Mouse (Mus musculus) kidney, embryonic 14.5 days (tissue): Measurements from ENCODE around the gene Sept4. TPM values are rescaled to one million over a fixed set of nuclear protein-coding genes. Genes with fewer than 3 reads are reported as not detected.

ENCODE experiments used
- ATAC-seq: fragments of 200-750 bp; cut with Nextera tagmentation; 2 replicates; pipeline ENCODE4 v1.8.0; 2017; ENCODE audit warnings: moderate number of reproducible peaks, mild to moderate bottlenecking, moderate TSS enrichment, moderate library complexity; ENCODE audit not compliant: low FRiP score, low TSS enrichment
- H3K27ac ChIP-seq: fragments of 300-500 bp; sonication (generic); 2 replicates; pipeline ENCODE4 v1.5.1; 2014; ENCODE audit warnings: low read depth, mild to moderate bottlenecking, low read length, moderate library complexity, mixed read lengths
- H3K27me3 ChIP-seq: fragments of 300-500 bp; sonication (generic); 2 replicates; pipeline ENCODE4 v1.6.1; 2014; ENCODE audit warnings: mild to moderate bottlenecking, low read length; ENCODE audit not compliant: control insufficient read depth, insufficient read depth
- H3K36me3 ChIP-seq: fragments of 300-500 bp; sonication (generic); 2 replicates; pipeline ENCODE4 v1.6.1; 2014; ENCODE audit warnings: low read length, mixed read lengths; ENCODE audit not compliant: control insufficient read depth, insufficient read depth
- H3K4me1 ChIP-seq: fragments of 300-500 bp; sonication (generic); 2 replicates; pipeline ENCODE4 v1.6.1; 2014; ENCODE audit warnings: low read length, mixed read lengths; ENCODE audit not compliant: control insufficient read depth, insufficient read depth
- H3K4me2 ChIP-seq: fragments of 300-500 bp; sonication (generic); replicated peaks from 2 replicates; pipeline ENCODE4 v1.6.1; 2014; ENCODE audit warnings: low read depth, mild to moderate bottlenecking, low read length
- H3K4me3 ChIP-seq: fragments of 300-500 bp; sonication (generic); 2 replicates; pipeline ENCODE4 v1.5.1; 2014; ENCODE audit warnings: mild to moderate bottlenecking, low read length
- H3K9ac ChIP-seq: fragments of 300-500 bp; sonication (generic); 2 replicates; pipeline ENCODE4 v1.6.1; 2014; ENCODE audit warnings: low read depth, mild to moderate bottlenecking, low read length, moderate library complexity
- H3K9me3 ChIP-seq: fragments of 300-500 bp; sonication (generic); 2 replicates; pipeline ENCODE4 v1.6.1; 2016; ENCODE audit warnings: low read length; ENCODE audit not compliant: control insufficient read depth
- WGBS: fragments of 180-500 bp; shearing (Covaris S2); extraction: QIAGEN DNeasy Blood & Tissue Kit; methylation state at CpG from one replicate; pipeline ENCODE4 v1.1.7; 2014; 5-methylcytosine and 5-hydroxymethylcytosine counted together
- polyA plus RNA-seq: library from polyadenylated mRNA; unstranded; fragments of >200 nt; fragmentation: Nextera tagmentation; extraction: Ambion mirVana; gene quantifications from 2 replicates; pipeline ENCODE4 v1.2.1, GENCODE M21; 2014

The Sept4 gene
- polyA plus RNA-seq, 1 experiment from 2014 or later, result 35.6 TPM

GRCm38 (mm10) chr11:87542906-87543305 is 25.8 kb upstream of the Sept4 start:
- no peaks in the 10 kb centered on the region for H3K4me1 ChIP-seq
- H3K4me2 ChIP-seq, result no peak overlapping the region
- no peaks in the 10 kb centered on the region for H3K9me3 ChIP-seq
- ATAC-seq, result no peak
- H3K27ac ChIP-seq, result no peak overlapping the region
- no peak overlapping the region for H3K9ac ChIP-seq
- 60% methylated on average over 3 of the region's 3 CpGs for WGBS
- H3K4me3 ChIP-seq, result no peak overlapping the region
- no peaks in the 10 kb centered on the region for H3K27me3 ChIP-seq
- H3K36me3 ChIP-seq, result no peaks in the 10 kb centered on the region

- H3K36me3 ChIP-seq, result no peaks in the 10 kb centered on the region
- H3K4me2 ChIP-seq, result no peak overlapping the region
- no peak overlapping the region for H3K4me3 ChIP-seq
- WGBS, result 85% methylated on average over 4 of the region's 4 CpGs
- no peaks in the 10 kb centered on the region for H3K9me3 ChIP-seq
- no peak for ATAC-seq
- no peak overlapping the region for H3K27ac ChIP-seq
- H3K27me3 ChIP-seq, result no peaks in the 10 kb centered on the region
- H3K4me1 ChIP-seq, result no peaks in the 10 kb centered on the region; the same call in 1 of the 2 replicates
- no peak overlapping the region for H3K9ac ChIP-seq
Observed at GRCm38 (mm10) chr11:87553342-87553741, 15.4 kb upstream of the Sept4 start.

GRCm38 (mm10) chr11:87554386-87554785 is 14.3 kb upstream of the Sept4 start:
- WGBS, result 64% methylated on average over 5 of the region's 5 CpGs
- no peaks in the 10 kb centered on the region for H3K36me3 ChIP-seq
- H3K4me2 ChIP-seq, result no peak overlapping the region
- H3K9me3 ChIP-seq, result no peaks in the 10 kb centered on the region
- H3K9ac ChIP-seq, result no peak overlapping the region
- ATAC-seq, result no peak
- H3K4me3 ChIP-seq, result no peak overlapping the region
- no peaks in the 10 kb centered on the region for H3K27me3 ChIP-seq
- H3K27ac ChIP-seq, result no peak overlapping the region; the same call in 1 of the 2 replicates
- no peaks in the 10 kb centered on the region; the same call in 1 of the 2 replicates for H3K4me1 ChIP-seq

- H3K27ac ChIP-seq, result no peak overlapping the region
- H3K9ac ChIP-seq, result no peak overlapping the region
- WGBS, result 45% methylated on average over 2 of the region's 2 CpGs
- ATAC-seq, result no peak
- no peak overlapping the region for H3K4me3 ChIP-seq
- H3K9me3 ChIP-seq, result no peaks in the 10 kb centered on the region
- no peaks in the 10 kb centered on the region for H3K36me3 ChIP-seq
- H3K4me1 ChIP-seq, result no peaks in the 10 kb centered on the region; the same call in 1 of the 2 replicates
- no peak overlapping the region for H3K4me2 ChIP-seq
- no peaks in the 10 kb centered on the region for H3K27me3 ChIP-seq
Observed at GRCm38 (mm10) chr11:87555106-87555703, 13.5 kb upstream of the Sept4 start.

GRCm38 (mm10) chr11:87561208-87561607 is 7.5 kb upstream of the Sept4 start:
- H3K27ac ChIP-seq, result no peak overlapping the region
- no peaks in the 10 kb centered on the region for H3K9me3 ChIP-seq
- no peak for ATAC-seq
- H3K4me2 ChIP-seq, result no peak overlapping the region
- 76% methylated on average over 6 of the region's 6 CpGs for WGBS
- H3K4me1 ChIP-seq, result no peaks in the 10 kb centered on the region
- no peak overlapping the region for H3K4me3 ChIP-seq
- H3K36me3 ChIP-seq, result no peaks in the 10 kb centered on the region
- H3K9ac ChIP-seq, result no peak overlapping the region
- H3K27me3 ChIP-seq, result no peaks in the 10 kb centered on the region

GRCm38 (mm10) chr11:87566501-87566900 is 2.2 kb upstream of the Sept4 start, which contains the start of gene Gm11492:
Gene Gm11492 (plus strand): TSS chr11:87566653.
- ATAC-seq, result no peak
- Histone ChIP-seq H3K9ac (no peak within 1 kb of the TSS), H3K27ac (no peak within 1 kb of the TSS), H3K9me3 (no peaks in the 10 kb centered on the region), H3K4me3 (no peak within 1 kb of the TSS), H3K4me1 (peaks cover 11% of the 10 kb centered on the region), H3K4me2 (no peak within 1 kb of the TSS), H3K27me3 (no peaks in the 10 kb centered on the region), H3K36me3 (no peaks in the 10 kb centered on the region)
- WGBS, result 87% methylated on average over 3 of the region's 3 CpGs

- no peak overlapping the region for H3K27ac ChIP-seq
- H3K27me3 ChIP-seq, result no peaks in the 10 kb centered on the region
- H3K4me2 ChIP-seq, result no peak overlapping the region
- no peaks in the 10 kb centered on the region for H3K9me3 ChIP-seq
- WGBS, result 35% methylated on average over 5 of the region's 5 CpGs
- no peaks in the 10 kb centered on the region for H3K36me3 ChIP-seq
- H3K9ac ChIP-seq, result no peak overlapping the region
- H3K4me1 ChIP-seq, result peaks cover 11% of the 10 kb centered on the region
- no peak overlapping the region for H3K4me3 ChIP-seq
- no peak for ATAC-seq
Observed at GRCm38 (mm10) chr11:87570743-87571142, 2.0 kb downstream of the Sept4 start.

GRCm38 (mm10) chr11:87571361-87571950 is 2.8 kb downstream of the Sept4 start:
- Histone ChIP-seq H3K4me1 (peaks cover 11% of the 10 kb centered on the region), H3K9ac (no peak overlapping the region), H3K27ac (no peak overlapping the region), H3K4me2 (no peak overlapping the region), H3K4me3 (no peak overlapping the region), H3K36me3 (no peaks in the 10 kb centered on the region), H3K9me3 (no peaks in the 10 kb centered on the region), H3K27me3 (no peaks in the 10 kb centered on the region)
- ATAC-seq, result no peak
- 95% methylated on average over 1 of the region's 1 CpGs for WGBS

- no peak for ATAC-seq
- 70% methylated on average over 7 of the region's 7 CpGs for WGBS
Observed at GRCm38 (mm10) chr11:87573751-87574150, 5.0 kb downstream of the Sept4 start.

More at GRCm38 (mm10) chr11:87573751-87574150, 5.0 kb downstream of the Sept4 start:
- Histone ChIP-seq H3K9me3 (no peaks in the 10 kb centered on the region), H3K9ac (no peak overlapping the region), H3K4me1 (peaks cover 24% of the 10 kb centered on the region), H3K4me3 (no peak overlapping the region), H3K36me3 (no peaks in the 10 kb centered on the region), H3K27ac (no peak overlapping the region), H3K27me3 (no peaks in the 10 kb centered on the region), H3K4me2 (no peak overlapping the region)
